Mouse (Mus musculus): Measurements from ENCODE around the gene Slc12a5.

Slc12a5 gene

DNA sequence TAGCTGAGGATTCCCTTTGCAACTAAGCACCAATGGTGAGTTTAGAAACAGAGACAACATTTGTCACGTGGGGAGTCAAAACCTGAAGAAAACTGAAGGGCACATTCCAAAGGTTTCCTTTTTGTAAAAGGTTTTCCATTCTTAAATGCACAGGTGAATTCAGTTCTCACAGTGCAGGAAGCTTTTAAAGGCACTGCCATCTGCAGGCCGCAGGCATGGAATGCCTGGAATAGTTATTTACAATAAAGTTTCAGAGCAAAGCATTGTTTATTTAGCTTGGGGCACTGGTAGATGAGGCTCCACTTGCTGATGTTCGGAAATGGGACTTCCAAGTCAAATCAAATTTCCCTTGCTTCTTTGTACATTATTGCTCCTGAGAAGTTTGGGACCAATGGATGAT, 71.9 kb downstream of the Slc12a5 start:
- DNase-seq (ENCODE audit: low spot score), result no peak

DNA sequence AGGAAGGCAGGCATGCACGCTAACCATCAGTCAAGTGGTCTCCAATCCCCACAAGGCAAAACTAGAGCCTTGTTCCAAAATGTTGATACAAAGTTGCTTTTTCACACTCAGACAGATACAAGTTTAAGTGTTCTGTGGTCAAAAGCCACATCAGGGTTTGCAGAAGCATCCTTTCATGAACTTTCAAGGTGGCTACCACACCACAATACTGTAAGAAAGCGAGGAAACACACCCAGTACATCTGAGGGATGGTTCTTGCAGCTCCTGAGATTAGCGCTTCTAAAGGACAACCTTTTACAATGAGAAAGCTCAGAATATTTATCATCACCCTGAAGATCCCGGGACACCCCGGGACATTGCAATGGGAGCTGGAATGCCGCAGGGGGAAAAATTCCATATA, 72.7 kb downstream of the Slc12a5 start:
- no peak for DNase-seq (ENCODE audit: low spot score)

DNA sequence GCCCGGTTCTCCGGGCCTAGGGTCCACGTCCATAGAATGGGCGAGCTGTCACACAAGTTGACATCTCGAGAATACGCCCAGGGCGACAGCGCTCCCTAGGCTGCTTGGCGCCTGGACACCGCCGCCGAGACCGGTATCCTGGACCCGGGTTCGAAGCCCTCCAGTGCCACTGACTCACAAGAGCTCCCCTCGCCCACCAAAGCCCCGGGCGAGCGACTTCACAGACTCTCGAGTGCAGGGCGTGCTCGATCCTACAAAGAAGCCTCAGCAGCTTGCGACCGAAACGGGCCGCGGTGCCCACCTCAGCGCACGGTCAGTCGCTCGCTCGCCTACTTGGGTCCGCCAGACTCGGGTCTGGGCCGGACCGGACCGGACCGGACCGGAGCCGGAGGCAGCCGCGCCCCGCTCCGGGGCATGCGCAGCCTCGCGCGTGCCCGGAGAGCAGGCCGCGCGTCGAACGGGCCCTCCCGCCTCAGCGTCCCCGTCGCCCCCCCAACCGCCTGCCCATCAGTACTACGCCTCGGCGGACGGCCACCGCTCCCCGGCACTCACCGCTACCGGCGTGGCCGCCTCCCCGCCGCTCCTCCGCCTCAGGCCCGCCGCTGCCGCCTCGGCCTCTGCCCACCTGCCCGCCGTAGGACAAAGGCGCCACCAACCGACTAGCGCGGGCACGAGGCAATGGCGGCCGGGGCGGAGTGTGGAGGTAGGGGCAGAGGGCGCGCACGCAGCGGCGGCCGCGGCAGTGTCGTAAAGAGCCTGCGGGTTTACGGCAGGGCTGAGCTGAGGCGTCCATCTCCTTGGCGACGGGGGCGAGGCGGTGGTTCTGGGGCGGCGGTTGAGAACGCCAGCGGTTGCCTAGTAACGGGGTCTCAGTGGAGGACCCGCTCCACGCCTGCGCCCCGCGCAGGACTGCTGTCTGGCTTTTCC, 73.8 kb downstream of the Slc12a5 start, which contains the start of gene Ncoa5:
Gene Ncoa5, minus strand, starts transcription at position 737 of the 927 bp plus-strand sequence.
- DNase-seq (ENCODE audit: low spot score), result peak; percentile 100

DNA sequence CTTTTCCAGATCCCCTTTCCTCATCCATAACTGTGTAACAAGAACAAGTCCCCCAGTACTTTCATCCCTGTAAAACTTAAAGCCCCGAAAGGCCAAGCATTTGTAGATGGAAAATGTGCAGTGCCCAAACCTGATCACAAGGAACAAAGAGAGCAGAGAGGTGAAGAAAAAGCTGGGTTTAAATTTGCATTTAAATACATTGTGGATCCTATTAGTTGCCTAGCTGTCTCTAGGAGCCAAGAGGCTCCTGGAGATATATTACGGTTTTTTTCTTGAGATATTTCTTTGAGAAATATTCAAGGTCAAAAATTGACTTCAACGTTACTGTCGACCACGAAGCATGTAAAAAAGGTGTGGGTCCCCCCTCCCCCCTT, 74.4 kb downstream of the Slc12a5 start:
- DNase-seq (ENCODE audit: low spot score), result no peak

DNA sequence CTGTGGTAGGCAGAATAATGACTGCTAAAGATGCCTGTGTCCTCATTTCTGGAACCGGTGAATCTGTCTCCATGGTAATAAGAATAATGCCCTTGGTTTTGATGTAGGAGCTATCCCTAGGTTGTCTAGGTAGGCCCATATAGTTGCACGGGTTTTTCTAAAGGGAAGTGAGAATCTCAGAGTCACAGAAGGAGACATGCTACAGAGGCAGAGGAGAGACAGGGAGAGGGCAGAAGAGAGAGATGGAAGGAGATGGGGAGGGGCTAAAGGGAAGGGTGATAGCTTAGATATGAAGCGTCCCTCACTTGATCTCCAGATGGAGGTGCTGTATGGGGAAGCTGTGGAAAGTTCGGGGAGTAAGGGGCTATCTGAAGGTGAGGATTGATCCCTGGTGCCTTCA, 76.8 kb downstream of the Slc12a5 start:
- DNase-seq (ENCODE audit: low spot score), result no peak

DNA sequence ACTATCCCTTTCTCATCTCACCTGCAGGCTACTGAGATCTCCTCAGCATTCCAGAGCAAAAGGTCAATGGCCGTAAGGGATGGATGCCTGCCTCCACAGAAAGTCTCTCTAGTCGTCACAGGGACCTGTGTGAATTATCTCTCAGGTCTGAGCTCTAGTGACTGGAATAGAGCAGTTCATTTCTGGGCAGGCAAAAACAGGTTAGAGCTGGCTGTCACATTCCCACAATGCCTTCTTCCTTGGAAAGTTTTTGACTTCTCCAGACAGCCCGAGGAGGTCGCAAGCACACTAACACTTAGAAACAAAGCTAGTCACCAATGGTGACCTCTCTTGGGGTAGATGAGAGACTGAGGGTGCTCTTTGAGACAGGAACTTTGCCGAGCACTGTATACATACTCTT, 81.5 kb downstream of the Slc12a5 start:
- DNase-seq (ENCODE audit: low spot score), result no peak

DNA sequence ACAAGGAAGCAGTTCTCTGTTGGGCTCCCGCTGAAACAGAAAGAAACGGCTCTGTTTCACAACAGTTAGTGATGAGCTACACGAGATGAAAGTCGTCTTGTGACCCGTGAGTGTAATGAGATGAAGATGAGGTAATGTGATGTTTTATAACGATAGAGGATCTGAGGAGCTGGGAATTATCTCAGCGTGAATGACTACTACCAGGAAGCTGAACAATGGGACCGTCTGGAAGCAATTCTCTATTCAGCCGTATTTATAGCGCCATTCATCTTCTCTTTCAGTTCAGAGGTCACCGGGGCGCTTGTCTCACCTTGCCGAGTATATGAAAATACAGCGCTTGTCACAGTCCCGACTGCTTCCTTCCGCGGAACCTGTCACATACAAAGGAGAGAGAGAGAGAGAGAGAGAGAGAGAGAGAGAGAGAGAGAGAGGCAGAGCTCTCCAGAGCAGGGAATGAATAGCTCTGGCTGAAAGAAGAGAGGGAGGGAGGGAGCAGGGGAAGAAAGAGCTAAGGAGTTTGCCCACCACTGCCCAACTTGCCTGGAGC, 82.6 kb downstream of the Slc12a5 start:
- peak; percentile 67 for DNase-seq (ENCODE audit: low spot score)

DNA sequence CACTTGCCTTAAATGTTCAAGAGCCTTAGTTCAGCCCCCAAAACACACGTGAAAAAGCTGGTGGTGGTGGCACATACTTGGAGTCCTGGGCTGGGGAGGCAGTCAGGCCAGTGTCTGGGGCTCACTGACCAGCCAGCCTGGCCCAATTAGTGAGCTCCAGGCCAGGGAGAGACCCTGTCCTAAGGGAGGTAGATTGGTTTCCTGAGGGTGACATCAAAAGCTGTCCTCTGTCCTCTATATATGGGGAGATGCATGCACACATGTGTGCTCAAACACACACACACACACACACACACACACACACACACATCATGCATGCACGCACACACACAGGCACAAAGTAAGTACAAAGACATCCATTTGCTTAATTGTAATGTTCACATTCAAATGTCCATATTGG, 83.1 kb downstream of the Slc12a5 start:
- DNase-seq (ENCODE audit: low spot score), result no peak

DNA sequence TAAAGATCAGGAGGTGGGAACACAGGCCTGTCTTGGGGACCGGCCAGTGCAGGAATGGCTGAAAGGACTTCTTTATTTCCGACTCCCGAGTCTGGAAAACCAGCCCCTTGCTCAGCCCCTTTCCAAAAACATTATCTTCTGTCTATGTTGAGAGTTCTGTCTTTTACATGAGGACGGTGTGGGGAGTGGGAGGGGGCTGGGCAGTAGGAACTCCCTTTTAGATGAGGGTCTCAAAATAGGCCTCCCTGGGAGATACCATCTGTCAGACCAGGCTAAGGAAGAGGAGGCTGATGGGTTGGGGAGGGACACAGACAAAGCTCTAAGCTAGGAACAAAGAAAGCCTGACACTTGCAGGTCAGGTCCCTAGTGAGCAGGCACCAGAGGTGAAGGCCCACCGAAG, 88.4 kb downstream of the Slc12a5 start:
- DNase-seq (ENCODE audit: low spot score), result no peak
